Mouse (Mus musculus) cerebellum, adult 8-10 months (tissue): Measurements from ENCODE around the gene Rubcn.
A peak's percentile ranks its signal among the peaks of the same experiment; 100 is the strongest.

Experiments
- DNase-seq: peaks from one replicate; pipeline ENCODE4 v3.0.0; 2022

The Rubcn gene

GRCm38 (mm10) chr16:32867919-32868552, 9.5 kb downstream of the Rubcn start:
- DNase-seq, result peak; percentile 85

- DNase-seq, result no peak
Measured at GRCm38 (mm10) chr16:32866713-32867112, 10.9 kb downstream of the Rubcn start.

DNA sequence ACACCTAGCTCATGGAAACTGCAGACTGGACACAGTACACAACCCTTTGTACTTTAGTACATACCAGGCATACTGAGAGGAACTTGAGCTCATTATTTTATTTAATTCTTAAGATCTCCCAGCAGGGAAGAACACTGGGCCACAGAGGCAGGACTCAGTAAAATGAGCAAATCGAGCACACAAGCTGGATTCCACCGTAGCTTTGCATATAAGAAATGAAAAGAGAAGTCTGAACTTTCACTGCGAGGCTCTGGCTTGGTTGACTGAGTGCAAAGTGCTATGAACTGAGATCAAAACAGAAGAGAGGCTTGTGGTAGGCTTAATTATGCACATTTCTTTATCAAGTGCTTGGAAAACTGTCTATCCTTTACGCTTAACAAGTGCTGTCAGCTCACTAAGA, 12.2 kb downstream of the Rubcn start:
- DNase-seq, result no peak

GRCm38 (mm10) chr16:32861813-32862385, 15.7 kb downstream of the Rubcn start:
- DNase-seq, result no peak

DNA sequence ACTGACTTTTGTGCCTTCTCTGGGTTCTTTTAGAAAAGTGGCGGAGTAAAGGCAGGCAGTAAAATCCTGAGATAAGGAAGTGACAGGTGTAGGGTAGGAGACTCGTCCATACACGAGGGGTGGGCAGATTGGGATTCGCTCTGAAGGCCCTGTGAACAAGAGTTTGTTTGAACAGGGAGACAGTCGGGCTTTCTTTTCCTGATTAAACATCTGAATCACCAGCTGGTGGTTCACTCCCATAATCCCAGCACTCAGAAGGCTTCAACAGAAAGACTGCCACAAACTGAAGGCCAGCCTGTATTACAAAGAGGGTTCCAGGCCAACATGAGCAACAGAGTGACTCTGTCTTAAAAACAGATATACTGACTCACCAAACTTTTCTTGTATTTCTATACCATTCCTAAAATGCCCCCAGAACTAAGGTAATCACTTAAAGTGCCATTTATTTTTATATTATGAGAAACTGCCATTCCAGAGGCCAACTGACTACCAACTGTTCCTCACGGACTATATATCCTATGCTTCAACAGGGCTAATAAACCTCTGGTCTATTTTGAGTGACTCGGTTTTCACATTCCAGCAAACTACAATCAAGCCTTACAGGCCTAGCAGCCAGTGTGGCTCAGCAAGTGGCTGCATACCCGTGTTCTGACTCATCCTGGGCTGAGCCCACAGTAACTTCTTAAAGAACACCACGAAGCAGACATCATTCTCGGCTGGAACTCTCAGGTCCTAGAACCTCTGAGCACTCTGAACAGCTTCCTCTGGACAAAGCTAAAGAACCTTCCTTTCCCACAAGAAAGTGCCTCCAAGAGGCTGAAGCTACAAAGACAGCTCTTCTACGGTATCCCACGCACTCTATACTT, 18.6 kb downstream of the Rubcn start:
- no peak for DNase-seq

GRCm38 (mm10) chr16:32858356-32858755, 19.2 kb downstream of the Rubcn start:
- DNase-seq, result no peak

GRCm38 (mm10) chr16:32856751-32857150, 20.8 kb downstream of the Rubcn start:
- no peak for DNase-seq

DNA sequence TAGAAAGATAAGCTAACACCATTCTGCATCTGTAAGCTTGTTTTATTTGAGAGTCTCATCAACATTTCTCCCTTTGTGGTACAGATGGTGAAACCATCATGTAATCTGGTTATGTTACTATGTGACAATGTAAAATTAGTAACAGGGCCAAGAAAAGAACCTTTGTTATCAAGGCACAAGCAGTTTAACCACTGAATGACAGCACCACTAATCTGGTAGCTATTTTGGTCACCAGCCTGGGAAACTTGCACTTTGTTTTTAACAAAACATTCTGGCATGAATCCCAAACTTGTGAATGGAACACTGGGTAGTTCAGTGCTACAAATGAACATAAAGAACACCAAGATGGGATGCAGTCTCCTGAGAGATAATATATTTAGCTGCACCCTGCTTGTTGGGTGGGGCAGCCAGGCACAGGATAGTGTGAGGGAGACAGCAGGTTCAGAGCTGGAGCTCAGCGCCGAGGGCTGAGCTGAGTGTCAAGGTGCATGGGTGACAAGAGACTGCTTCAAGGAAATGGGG, 23.5 kb downstream of the Rubcn start:
- DNase-seq, result no peak

GRCm38 (mm10) chr16:32853492-32854049, 24.0 kb downstream of the Rubcn start:
- DNase-seq, result no peak

- no peak for DNase-seq
Measured at GRCm38 (mm10) chr16:32849042-32849830, 28.3 kb downstream of the Rubcn start.

DNA sequence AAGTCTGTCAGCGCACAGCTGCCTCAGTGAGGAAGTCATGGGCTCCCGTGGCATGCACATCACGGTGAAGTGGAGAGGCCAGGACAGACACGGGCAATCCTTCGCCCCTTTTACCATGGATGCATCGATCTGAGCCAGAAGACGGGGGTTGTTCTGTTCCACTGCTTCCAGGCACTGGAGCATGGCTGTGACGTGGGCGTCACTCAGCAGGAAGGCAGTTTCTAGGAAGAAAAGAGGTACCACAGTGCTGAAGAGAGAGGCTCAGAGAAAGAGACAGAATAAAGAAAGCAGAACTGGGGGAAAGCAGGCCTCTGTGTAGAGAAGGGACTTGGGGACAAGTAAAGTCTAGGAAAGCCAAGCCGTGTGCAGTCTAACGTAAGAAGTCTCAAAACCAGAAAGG, 30.5 kb downstream of the Rubcn start:
- no peak for DNase-seq

DNA sequence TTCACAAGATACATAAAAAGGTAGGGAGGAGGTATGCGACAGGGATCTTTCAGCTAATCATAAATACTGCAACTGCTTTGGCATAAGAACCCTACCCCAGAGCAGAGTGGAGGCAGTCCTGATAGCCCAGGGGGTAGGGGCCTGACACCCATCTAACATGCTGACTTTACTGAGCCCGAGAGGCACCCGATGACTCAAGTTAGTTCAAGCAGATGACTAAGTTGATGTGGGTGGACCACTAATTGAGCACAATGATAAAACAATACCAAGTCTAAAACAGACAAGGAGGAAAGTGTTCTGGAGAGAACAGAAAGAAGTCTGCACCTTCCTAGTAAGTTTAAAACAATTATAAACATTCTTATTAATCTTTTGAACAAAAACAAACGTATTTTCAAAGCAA, 46.1 kb downstream of the Rubcn start:
- no peak for DNase-seq

DNA sequence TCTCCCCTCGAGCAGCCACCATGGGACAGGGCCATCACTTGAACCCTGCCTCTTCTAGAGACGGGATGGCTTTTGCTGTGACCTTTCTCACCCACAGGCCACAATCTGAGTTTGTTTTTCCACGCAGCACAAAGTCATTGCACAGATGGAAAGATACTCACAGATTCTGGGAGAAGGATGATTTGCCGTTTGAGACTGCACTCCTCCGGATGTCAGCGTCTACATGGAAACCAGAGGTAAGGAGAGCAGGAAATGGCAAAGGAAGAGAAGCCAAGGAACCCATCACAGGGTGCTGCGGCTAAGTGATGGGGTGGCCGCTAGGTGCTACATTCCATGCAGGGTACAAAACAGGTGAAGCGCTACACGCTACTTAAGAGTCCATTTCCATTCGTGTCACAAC, 48.5 kb downstream of the Rubcn start:
- no peak for DNase-seq

DNA sequence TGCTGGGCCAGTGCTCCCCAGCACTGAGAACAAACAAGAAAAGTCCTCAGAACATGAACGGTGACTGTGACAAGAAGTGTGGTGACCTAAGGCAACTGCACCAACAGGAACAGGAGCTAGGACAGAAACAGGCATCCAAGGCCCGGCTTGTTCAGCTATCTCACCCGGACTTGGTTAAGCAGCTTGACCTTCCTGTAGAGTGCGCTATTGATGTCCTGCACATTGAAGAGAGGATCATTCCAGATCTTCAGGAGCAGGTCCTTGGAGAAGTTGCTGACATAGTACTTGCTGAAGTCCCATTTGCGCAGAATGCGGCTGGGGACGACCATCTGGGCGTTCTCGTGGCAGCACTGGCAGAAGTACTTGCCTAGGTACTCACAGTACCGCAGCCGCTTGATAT, 51.0 kb downstream of the Rubcn start:
- no peak for DNase-seq

- DNase-seq, result no peak
Measured at GRCm38 (mm10) chr16:32825380-32825779, 52.2 kb downstream of the Rubcn start.

DNA sequence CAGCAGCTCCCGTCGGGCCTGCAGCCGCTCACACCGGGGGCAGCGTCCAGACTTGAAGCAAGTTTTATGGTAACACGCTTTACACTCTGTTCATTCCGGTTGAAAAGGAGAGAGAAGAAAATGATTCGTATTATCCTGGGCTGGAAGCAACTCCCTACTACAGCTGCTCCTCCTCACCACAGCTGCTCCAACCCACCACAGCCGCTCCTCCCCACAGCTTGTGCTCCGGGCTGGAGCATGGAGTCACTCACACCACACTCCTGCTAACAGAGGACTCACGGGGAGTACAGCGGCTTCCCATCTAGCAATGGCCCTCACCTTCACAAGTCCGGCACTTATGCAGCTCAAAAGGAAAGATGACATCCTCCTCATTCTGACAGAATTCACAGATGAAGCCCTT, 53.5 kb downstream of the Rubcn start:
- no peak for DNase-seq

DNA sequence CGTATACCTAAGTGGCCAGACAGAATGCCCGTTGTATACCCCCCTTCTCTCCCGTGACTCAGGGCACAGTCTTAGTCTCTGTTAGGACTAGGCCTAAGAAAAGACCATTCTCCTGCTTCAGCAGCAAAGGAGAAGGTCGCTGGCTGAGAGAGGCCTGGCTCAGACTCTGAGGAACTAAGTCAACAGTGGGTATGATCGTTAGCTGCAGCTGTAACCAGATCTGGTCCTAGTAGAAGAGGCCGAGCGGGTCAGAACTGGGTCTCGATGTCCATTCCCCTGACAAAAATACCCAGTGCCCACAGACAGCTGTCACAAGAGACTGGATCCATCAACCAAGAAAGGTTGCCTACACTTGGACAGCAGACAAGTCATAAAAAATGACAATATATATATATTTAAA, 54.1 kb downstream of the Rubcn start:
- no peak for DNase-seq

DNA sequence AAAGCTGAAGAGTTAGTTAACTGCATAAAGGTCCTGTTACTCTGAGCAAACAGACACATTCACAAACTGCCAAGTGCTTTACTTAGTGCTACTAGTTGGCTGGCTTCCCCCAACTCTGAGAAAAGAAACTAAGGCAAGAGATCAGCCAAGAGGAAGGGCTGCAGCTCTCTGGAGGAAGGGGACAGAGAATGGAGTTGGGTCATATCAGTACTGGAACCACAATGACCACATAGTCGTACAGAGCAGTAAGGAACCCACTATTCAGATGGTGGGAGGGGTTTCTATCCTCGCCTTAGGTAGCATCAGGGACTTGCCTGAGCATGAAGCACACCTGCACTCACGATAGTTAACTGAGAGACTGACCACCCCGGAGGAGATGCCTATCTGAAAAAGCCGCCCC, 54.7 kb downstream of the Rubcn start:
- DNase-seq, result no peak

GRCm38 (mm10) chr16:32822450-32822827, 55.1 kb downstream of the Rubcn start:
- DNase-seq, result no peak

DNA sequence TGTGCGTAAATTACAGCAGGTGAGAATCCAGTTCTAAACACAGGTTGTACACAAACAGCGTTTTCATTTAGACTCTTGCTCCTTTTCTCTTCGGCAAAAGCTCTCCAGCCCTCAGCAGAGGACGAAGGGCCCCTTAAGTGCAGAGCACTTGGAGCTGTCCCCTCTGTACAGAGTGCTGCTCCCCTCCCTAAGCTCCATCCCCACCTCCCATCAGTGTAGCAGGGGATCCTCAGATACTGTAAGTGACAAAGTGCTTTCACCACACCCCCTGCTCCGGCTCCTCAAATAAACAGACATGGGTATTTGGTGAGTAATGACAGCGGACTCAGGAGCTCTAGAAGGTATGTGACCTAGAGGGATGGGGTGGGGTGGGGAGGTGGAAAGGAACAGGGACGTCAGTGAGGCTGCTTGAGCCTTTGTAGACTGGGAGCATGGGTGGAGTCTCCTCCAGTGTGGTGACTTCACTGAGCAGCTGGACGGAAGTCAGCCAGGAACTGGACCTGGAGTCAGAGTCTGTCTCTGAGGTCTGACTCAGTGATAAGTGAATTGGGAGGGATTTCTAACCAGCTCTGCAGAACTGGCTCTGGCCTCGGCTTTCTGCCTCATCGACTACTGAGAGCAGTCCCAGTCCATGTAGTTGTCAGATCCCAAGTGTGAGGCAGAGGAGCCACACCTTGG, 55.7 kb downstream of the Rubcn start:
- no peak for DNase-seq

GRCm38 (mm10) chr16:32818441-32818840, 59.1 kb downstream of the Rubcn start:
- no peak for DNase-seq

GRCm38 (mm10) chr16:32818036-32818435, 59.5 kb downstream of the Rubcn start:
- DNase-seq, result no peak
